Mouse (Mus musculus) testis, adult 2 months (tissue): ENCODE measurements at regions not wholly inside any gene's neighbourhood (a gene's known extent, or its start where the extent isn't known, plus 50 kb on each side); places are given as distances from the start of the nearest gene placed in this dataset.

Experiments
- CTCF ChIP-seq: fragments of 200-500 bp; IDR thresholded peaks from 2 replicates; pipeline ENCODE4 v1.5.1; 2012; ENCODE audit warnings: low read depth, mild to moderate bottlenecking, inconsistent platforms, low read length, moderate library complexity; ENCODE audit not compliant: control insufficient read depth, insufficient read depth, insufficient replicate concordance
- POLR2A ChIP-seq: fragments of 200-500 bp; IDR thresholded peaks from 2 replicates; pipeline ENCODE4 v1.6.1; 2012; ENCODE audit warnings: low read depth, mild to moderate bottlenecking, inconsistent platforms, low read length, moderate library complexity; ENCODE audit not compliant: control insufficient read depth

DNA sequence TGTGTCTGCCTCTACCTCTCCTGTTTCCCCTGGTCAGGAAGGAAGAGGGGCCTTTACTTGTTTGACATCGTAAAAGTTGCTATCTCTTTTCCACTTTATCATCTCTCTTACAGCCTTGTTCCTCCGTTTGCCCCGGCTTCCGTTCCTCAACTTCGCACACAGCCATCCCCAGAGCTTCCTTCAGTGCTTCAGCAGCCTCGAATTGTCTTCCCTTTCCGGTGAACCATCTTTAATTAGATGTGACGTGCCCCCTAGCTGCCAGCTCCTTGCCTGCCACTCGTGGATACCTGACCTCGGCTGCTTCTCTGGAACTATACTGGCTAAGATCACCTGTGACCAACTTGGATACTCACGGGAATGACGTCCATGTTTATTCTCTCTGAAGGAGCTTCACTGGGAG lies 99.0 kb upstream of the Mpp6 start:
- TF ChIP-seq CTCF (no peak), POLR2A (no peak)
